33 mouse cellular contexts compared by ENCODE assay signal in the genomic region with DNA sequence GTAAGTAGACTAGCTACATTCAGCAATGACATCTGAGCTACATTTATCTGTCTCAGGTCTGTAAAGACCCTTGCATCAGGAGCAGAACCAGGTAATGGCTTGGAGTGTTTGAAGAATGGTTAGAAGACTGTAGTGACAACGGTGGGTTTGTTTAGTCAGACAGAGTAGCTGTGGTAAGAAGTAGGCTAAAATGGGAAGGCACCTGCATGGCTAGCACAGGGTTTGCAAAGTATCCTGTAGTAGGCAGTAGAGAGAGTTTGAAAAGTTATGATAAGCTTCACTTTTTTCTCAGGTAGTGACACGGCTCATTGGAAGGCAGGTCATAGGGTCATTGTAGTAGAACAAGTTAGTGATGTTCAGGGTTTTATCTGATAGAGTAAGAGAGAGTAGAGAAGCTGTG.
"Had no signal": no experiment of that assay in that cellular context is flagged by ENCODE, and none has a peak within 500 bp of the region (broad histone marks: within the 10 kb centered on the region; RNA-seq: fewer than 3 reads in every experiment).

No protein-coding gene starts in this region.

- H3K4me3 ChIP-seq: heart, embryonic 12.5 days; heart, embryonic 13.5 days; heart, embryonic 15.5 days; hindbrain, embryonic 10.5 days; hindbrain, embryonic 12.5 days; hindbrain, embryonic 13.5 days; hindbrain, embryonic 15.5 days; intestine, embryonic 15.5 days; kidney, embryonic 15.5 days; layer of hippocampus, adult 2 months; left cerebral cortex, adult 2 months had no signal

- H3K27ac ChIP-seq: heart, embryonic 13.5 days; heart, embryonic 15.5 days; hindbrain, embryonic 10.5 days; hindbrain, embryonic 12.5 days; hindbrain, embryonic 13.5 days; hindbrain, embryonic 14.5 days; hindbrain, embryonic 15.5 days; hindbrain, postnatal 0 days; intestine, embryonic 15.5 days; kidney, embryonic 15.5 days; kidney, postnatal 0 days; layer of hippocampus, adult 2 months; left cerebral cortex, adult 2 months had no signal

- H3K4me2 ChIP-seq: heart, embryonic 11.5 days; heart, embryonic 12.5 days; heart, embryonic 13.5 days; heart, embryonic 15.5 days; hindbrain, embryonic 12.5 days; hindbrain, embryonic 13.5 days; hindbrain, embryonic 14.5 days; hindbrain, embryonic 15.5 days; intestine, embryonic 15.5 days; kidney, embryonic 15.5 days had no signal

- ATAC-seq: hindbrain, embryonic 16.5 days; hindbrain, postnatal 0 days; inflammation-experienced regulatory T-cells, adult 6 months; intestine, embryonic 15.5 days had no signal

- H3K36me3 ChIP-seq: heart, embryonic 12.5 days; heart, embryonic 13.5 days; heart, embryonic 15.5 days; hindbrain, embryonic 10.5 days; hindbrain, embryonic 12.5 days; hindbrain, embryonic 13.5 days; hindbrain, embryonic 15.5 days; intestine, embryonic 15.5 days; kidney, embryonic 15.5 days had no signal

- DNase-seq: heart, postnatal 10 days; heart, postnatal 14 days; heart, postnatal 36 days; heart, postnatal 4 days; kidney, adult 11 months; kidney, adult 18-20 months; kidney, adult 2 months; kidney, adult 8-10 months; kidney, adult 9 months; kidney, postnatal 10 days; kidney, postnatal 14 days; kidney, postnatal 25 days; kidney, postnatal 36 days; kidney, postnatal 4 days; layer of hippocampus, adult 9-11 months; layer of hippocampus, postnatal 36 days had no signal

- H3K27me3 ChIP-seq: heart, embryonic 12.5 days; heart, embryonic 13.5 days; heart, embryonic 15.5 days; hindbrain, embryonic 12.5 days; hindbrain, embryonic 13.5 days; hindbrain, embryonic 15.5 days; intestine, embryonic 15.5 days; kidney, embryonic 15.5 days had no signal

- H3K9me3 ChIP-seq: heart, embryonic 12.5 days; heart, embryonic 13.5 days; heart, embryonic 15.5 days; hindbrain, embryonic 10.5 days; hindbrain, embryonic 12.5 days; hindbrain, embryonic 13.5 days; hindbrain, embryonic 15.5 days; intestine, embryonic 15.5 days; kidney, embryonic 15.5 days had no signal

- H3K9ac ChIP-seq: heart, embryonic 12.5 days; heart, embryonic 15.5 days; hindbrain, embryonic 12.5 days; hindbrain, embryonic 13.5 days; hindbrain, embryonic 14.5 days; hindbrain, embryonic 15.5 days; intestine, embryonic 15.5 days; kidney, embryonic 15.5 days had no signal
